Mouse (Mus musculus) gastrocnemius, adult 18-20 months (tissue): ENCODE data around the gene Sec61a1. TPM values are rescaled to one million over a fixed set of nuclear protein-coding genes. Genes with fewer than 3 reads are reported as not detected.

Experiments
- DNase-seq: peaks from one replicate; pipeline ENCODE4 v3.0.0; 2021; ENCODE audit warnings: low spot score
- total RNA-seq, 2 experiments: library from RNA; stranded (reverse); gene quantifications; 2 replicates each; pipeline ENCODE4 v1.2.3; 2021

Sec61a1 gene
- total RNA-seq, 2 experiments from 2014 or later = 13.9 to 16.2 TPM

DNA sequence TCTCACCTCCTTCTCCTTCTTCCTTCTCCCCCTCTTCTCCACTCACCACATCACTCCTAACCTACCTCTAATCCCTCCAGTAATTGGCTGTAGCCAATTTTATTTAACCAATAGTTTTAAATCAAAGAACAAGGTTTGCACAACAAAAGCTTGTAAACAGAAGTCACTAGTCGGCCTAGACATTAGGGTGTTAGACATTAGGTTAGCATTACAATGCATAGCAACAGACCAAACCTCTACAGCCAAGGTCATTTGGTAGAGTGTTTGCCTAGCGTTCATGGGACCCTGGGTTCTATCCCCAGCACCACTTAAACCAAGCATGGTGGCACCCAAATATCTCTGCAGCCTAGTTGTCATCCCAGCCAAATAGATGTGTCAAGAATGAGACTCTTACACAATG is 64.2 kb downstream of the Sec61a1 start:
- no peak for DNase-seq

Other genes with a start within 250 kb of the Sec61a1 start
- 1 to 10 TPM; 7.1 to 7.6 TPM for gene Eefsec, start 72.4 kb downstream of the Sec61a1 start, total RNA-seq
- gene Ruvbl1, start 53.5 kb downstream of the Sec61a1 start, total RNA-seq = 10 to 100 TPM; 21.9 to 23.9 TPM
- gene Kbtbd12, start 119.0 kb upstream of the Sec61a1 start, total RNA-seq = 10 to 100 TPM; 87.6 to 90.7 TPM
- 10 to 100 TPM; 25.2 to 45.8 TPM for gene Mgll, start 205.5 kb upstream of the Sec61a1 start, total RNA-seq